Mouse (Mus musculus): ENCODE data around the gene Gmeb2.

Gmeb2 gene

DNA sequence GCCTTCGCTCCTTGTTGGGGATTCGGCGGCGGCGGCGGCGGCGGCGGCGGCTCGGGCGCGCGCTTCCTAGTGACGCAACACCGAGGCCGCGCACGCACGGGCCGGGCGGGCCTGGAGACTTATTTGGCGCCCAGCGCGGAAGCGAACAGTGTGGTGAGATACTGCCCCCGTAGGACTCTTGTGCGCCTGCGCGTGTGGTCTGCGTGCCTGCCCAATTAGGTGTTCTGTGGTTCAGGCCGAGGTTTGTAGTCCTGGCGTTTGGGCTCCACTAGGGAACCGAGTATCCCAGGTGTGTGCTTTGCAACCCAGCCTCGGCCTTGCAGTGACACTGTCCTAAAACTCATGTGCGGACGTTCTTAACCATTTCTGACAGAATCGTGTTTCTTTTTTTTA lies at the start of gene Gmeb2:
Gene Gmeb2 (minus strand): TSS at position 78 of the 393 bp plus-strand sequence.
- DNase-seq = peak; percentile 96

DNA sequence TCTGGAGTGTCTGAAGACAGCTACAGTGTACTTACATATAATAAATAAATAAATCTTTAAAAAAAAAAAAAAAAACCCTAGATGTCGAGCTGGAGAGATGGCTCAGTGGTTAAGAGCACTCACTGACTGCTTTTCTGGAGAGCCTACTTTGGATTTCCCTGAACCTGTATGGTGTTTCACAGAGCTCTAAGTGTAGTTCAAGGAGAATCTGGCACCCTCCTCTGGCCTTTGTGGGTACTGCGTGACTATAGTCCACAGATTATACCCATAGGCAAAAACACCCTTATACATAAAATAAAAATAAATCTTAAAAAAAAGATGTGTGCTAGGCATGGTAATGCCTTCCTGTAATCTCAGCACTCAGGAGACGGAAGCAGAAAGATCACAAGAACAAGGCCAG lies 46.2 kb upstream of the Gmeb2 start:
- peak; percentile 62 for DNase-seq

DNA sequence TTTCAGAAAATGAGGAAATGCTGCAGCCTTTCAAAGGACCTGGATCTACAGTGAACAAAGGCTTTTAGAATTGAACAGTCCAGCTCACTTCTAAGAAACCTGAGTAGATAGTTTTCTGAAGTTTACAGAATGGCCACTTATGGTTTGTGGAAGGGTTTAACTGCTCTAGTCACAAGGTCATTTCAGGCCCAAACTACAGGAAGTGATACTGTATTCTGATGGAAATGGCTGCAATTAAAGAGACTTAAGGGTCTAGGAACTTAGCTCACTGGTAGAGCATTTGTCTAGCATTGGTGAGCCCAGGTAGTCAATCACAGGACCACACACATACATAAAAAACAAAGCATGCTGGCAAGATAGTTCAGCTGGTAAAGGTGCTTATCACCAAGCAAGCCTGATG lies 44.7 kb upstream of the Gmeb2 start:
- no peak for DNase-seq

DNA sequence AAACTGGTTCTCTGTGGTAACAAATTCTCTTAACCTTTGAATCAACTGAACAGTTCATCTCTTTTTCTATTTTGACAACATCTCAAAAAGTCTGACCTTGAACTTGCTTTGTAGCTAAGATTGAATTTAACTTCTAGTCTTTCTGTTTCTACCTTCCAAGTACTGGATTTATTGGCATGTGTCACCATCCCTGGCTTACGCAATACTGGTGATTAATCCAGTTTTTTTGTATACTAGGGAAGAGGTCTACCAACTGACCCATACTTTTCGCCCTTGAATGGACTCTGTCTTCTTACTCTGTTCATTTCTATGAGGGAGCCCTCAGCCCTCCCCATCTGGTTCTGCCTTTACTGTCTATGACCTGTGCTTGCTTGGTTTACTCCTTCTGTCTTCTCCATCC lies 38.3 kb upstream of the Gmeb2 start:
- no peak for DNase-seq

DNA sequence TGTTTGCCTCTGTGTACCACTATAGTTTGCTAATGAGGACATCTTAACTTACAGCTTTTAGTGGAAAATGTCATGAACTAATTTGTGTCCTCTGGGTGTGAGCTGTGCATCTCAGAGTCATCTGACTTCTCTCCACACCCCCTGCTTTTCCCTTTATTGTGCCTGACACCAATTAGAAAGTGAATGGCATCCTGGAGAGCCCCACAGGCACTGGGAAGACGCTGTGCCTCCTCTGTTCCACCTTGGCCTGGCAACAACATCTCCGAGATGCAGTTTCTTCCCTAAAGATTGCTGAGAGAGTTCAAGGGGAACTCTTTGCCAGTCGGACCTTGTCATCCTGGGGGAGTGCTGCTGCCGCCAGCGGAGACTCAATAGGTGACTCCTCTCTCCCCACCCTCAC lies 34.3 kb upstream of the Gmeb2 start:
- no peak for DNase-seq

DNA sequence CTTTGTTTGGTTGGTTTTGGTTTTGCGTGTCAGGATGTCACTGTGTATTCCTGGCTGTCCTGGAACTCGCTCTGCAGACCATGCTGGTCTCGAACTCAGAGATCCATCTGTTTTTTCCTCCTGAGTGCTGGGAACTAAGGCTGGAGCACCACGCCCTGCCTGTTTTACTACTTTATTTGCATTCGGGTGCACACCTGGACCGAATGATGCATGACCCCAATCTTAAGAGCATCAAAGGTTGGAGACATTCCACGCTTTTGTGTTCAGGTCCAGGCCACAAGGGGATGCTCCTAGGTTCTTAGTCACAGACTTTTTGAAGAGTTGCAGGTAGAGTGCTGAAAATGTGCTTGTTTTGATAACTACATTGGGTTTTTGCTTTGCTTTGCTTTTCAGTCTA lies 32.3 kb upstream of the Gmeb2 start:
- no peak for DNase-seq

DNA sequence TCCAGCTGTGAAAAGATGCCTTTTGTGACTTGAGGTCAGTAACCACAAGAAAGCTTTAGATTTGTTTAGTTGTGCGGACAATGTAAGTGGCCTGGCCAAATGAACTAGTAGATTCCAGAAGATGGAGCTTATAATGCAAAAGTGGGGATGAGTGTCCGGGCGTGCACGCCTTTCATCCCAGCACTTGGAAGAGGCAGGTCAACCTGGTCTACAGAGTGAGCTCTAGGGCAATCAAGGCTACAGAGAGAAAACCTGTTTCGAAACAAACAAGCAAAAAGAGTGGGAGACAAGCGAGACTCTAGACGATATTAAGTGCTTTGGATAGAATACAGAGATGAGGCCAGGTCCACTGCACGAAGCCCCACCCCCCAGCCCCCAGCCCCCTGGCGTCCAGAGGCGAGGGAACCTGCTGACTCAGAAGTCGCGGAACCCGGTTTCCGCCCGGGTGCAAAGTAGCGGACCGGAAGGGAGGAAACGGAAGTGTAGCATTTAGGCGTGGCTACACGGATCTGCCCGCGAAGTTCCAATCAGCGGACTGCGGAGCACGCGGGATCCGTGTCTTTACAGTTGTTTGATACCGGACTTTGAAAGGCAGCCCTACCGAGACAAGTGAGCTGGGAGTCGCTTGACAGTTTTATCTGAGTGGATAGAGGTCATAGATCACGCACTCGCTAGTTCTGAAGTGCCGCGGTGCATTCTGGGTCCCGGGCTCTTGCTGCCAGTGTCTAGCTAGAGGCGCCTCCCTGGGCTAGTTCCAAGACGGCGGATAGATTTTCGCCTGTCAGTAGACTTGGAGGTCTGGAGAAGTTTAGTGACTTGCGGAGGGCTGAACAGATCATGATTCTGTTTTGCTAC lies 31.6 kb upstream of the Gmeb2 start, which contains the start of gene Rtel1:
Gene Rtel1 (plus strand): TSS at position 492 of the 855 bp plus-strand sequence.
- peak; percentile 87 for DNase-seq

DNA sequence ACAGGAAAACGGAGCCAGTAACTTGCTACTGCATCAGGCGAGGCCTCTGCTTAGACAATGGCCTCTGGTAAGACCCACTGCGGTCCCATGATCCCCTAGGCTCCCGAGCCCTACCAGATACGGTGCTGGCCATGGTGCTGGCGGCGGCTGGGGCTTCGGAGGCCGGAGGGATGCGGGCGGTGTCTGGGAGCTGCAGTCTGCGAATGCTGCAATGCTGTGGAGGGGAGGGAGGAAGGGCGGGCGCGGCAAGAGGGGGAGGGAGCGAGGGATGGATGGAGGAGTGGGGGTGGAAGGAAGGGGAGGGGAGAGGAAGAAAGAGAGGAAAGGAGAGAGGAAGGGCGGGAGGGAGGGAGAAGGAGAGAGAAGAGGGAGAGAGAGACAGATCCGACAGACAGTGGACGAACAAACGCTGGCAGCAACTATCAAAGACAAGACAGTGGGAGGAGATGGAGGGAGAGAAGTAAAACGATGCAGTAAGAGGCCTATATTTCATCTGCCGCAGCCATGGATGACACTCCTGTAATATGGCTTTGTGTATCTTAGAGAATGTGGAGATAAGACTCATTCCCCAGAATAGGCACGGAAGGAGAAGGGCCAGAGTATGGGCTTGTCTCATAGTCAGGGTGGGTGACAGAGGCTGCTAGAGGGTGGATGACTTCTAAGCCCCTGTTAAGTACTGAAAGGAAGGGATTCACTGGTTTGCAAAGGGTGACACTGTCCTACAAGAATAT lies 26.4 kb upstream of the Gmeb2 start, which contains the start of gene Stmn3:
Gene Stmn3 (minus strand): TSS at position 421 of the 731 bp plus-strand sequence.
- DNase-seq = peak; percentile 48

DNA sequence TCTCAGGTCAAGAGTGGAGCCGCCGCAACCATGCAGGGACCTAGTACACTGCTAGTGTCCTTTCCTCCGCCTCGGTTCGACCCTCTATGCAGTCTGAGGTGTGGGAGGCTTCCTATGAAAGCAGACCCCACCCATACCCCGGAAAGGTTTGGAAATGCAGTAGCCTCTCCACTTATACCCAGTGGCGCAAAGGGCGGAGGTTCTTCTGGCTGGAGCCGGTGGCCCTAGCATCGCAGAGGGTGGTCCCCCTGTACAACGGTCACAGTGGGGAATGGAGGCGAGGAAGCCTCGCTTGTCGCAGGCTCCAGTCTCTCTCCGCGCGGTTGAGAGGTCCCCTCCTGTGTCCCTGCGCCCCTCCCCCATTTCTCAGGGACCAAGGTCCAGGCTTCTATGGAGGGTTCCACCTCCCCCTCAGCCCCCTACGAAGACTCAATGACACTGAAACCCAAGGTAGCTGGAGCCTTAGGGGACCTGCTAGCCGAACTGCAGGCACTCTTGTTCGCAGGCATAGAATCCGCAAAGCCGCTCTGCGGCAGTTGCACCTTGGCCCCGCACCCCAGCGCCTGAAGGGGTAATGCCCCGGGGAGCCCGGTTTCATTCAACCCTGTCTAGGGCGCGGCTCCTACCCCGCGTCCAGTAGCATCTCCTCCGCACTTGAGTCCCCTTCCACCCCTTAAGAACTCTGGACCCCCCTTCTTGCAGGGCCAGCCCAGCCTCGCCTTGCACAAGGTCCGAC lies 25.7 kb upstream of the Gmeb2 start:
- no peak for DNase-seq

DNA sequence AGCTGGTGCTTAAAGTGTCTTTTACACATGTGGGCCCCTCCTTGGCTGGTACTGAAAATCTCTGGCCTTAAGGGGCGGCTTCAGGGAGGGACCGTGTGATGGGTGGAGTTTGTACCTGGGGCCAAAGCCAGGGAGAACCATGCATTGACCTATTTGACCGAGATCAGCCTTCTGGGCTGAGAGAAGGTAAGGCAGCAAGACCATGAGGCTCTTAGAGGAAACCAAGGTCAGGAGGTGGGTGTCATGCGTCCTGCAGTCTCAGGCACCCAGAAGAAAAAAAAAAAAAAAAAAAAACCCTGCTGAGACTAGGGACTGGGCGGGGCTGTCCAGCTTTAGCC lies 25.1 kb upstream of the Gmeb2 start:
- no peak for DNase-seq

DNA sequence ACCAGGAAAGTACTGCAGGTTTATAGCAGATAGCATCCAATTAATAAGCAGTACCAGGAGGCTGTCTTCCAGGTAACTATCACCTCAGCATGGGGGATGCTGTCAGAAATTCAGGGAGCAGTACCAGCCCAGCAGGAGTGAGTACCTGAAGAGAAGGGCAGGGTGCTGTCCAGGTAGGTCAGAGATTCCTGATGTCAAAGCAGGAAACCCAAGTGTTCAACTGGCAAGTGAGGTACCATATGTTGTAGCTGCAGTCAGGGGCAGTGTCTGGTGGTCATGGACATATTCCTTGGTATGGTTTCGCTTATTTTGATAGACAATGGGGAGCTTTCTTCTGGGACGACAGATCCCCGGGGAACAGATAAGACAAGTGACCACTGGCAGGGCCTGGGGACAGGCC lies 24.6 kb upstream of the Gmeb2 start:
- no peak for DNase-seq

DNA sequence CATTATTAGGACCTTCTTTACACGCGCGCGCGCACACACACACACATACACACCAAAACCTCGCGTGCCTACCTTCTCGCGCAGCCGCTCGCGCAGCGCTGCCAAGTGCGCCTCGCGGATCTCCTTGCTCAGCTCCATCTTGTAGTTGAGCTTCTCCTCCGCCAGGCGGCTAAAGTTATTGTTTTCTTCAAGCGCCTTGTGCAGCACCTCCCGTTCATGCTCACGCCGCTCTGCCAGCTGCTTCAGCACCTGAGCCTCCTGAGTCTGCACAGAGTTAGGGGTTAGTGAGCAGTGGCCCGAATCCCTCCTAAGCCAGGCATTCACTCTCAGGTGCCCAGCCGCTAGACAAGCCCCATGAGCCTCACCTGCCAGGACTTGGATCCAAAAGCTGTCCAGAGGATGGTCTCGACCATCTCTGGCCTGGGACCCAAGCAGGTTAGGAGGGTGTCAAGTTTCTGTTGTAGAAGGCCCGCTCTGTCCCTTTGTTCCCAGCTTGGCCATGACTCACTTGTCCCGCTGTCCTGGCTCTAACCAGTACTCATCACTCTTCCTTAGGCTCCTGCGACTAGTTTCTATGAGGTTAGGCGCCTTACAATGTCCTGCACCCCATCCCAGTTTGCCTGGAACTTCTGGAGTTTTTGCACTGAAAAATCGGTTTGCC lies 19.4 kb upstream of the Gmeb2 start:
- DNase-seq = peak; percentile 26

DNA sequence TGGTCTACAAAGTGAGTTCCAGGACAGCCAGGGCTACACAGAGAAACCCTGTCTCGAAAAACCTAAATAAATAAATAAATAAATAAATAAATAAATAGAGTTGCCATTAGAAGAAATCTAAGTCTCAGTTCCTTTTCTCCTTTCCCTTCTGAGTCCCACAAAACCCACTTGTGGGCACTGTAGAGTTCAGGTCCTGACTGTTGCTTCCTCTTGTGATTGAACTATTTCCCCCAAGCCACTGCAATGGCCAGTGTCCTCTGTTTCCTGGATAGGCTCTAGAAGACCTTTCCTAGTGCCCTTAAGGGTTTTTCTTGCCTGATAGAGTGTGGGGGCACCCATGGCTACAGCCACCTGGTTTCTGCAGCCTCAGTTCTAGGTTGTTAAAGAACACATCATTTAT lies 17.1 kb upstream of the Gmeb2 start:
- DNase-seq = no peak

DNA sequence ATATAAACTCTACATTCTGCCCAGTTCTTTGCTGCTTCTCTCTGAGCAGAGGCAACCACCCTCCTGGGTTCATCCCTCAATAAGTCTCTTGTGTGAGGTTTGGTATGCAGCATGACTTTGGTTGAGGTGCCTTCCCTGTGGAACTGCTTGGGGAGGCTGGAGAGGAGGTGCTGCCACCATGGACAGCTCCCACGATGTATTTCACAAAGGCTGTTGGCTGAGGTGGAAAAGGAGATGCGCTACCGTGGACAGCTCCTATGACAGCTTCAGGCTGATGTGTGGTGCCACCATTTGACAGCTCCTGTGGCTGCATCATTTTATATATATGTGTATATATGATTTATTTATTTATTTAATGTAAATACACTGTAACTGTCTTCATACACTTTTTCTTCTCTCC lies 14.2 kb upstream of the Gmeb2 start:
- DNase-seq = peak; percentile 58

DNA sequence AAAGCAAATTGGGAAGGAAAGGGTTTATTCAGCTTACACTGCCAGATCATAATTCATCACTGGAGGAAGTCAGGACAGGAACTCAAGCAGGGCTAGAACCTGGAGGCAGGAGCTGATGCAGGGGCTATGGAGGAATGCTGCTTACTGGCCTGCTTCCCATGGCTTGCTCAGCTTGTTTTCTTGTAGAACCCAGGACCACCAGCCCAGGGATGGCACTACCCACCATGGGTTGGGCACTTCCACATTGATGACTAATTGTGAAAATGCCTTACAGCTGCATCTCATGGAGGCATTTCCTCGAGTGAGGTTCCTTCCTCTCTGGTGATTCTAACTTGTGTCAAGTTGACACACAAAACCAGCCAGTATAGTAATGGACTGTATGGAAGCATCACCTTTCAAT lies 3.1 kb upstream of the Gmeb2 start:
- no peak for DNase-seq

DNA sequence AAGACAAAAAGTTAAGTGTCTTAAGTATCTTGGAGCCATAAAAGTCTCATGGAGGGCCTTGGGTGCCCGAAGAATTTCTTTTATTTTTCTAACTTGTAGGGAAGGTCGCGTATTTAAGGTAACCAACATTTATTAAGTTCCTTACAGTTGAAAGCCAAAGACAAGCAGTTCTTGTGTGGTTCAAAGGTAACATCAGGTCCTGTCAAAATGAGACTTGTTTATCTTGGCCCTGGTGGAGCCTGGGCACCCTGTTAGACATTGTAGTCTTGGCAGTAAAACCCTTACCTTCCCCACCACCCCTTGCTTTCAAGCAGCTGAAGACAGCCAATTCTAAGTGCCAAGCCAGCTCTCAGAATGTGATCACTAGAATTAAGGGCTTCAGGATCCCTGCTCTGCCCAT lies 856 bp upstream of the Gmeb2 start:
- DNase-seq = no peak

DNA sequence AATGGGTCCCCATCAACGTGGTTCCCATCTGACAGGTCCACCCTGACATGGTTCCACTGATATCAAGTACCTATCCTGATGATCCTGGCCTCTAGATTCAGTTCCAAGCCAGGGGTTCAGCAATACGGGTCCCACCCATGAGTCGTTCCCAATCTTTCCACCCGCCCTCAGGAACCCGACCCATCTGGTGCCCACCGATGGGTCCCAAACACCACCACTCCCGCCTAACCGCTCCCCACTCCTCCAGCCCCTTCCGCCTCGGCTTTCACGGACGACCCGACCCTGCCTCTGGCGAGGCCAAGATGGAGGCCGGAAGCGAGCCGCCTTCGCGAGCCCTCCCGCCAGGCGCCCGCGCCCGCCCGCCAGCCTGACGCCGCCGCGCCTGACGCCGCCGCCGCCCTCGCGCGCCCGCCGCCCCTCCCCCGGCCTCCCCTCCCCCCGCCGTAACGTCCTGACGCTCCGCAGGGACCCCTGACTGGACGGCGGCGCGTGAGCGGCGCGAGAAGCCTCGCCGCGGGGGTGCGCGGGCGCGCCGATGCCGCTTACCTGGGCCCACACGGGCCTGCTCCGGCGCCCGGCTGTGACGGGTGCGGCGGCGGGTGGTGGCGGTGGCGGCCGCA lies 387 bp downstream of the Gmeb2 start:
- peak; percentile 90 for DNase-seq

DNA sequence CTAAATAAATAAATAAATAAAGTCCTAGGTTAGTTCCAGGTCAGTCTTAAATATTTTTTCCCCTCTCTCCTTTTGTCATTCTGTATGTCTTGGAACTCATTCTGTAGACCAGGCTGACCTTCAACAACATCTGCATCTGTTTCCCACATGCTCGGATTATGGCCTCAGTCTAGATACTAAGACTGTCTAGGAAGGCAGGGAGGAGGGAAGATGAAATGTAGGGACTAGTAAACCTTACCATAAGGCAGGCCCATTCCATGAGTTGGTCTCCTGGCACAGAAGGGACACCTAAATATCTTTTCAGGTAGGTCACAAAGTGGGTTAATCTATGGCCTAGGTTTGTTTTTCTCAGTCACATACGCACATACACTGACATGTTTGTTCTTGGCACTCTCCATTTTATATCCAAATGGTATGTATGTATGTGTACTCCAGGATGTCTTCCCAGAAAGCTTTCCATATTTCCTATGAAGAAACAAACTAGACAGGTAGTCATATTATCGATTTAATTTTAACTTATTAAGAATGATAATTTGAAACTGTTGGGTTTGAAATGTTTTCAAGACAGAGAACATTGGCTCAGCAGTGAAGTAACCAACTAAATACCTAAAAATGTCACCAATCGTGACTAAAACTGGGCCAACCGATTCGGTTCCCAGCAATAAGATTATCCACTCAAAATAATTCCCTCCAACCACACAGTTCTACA lies 1.1 kb downstream of the Gmeb2 start:
- no peak for DNase-seq

DNA sequence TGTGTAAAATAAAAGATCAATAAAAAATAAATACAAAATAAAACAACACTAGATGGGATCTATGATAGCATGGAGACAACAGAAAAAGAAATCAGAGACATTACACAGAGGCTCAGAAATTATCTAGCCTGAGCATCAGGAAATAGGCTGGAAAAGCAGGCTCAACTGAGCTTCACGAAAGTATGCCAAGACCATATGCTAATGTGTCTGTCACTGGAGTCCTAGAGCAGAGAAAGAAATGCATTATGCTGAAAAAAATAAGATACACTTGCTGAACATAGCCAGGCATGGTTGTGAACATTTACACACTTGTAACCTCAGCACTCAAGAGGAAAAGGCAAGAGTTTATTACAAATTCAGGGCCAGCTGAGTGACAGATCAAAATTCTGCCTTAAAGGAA lies 7.9 kb downstream of the Gmeb2 start:
- DNase-seq = no peak

DNA sequence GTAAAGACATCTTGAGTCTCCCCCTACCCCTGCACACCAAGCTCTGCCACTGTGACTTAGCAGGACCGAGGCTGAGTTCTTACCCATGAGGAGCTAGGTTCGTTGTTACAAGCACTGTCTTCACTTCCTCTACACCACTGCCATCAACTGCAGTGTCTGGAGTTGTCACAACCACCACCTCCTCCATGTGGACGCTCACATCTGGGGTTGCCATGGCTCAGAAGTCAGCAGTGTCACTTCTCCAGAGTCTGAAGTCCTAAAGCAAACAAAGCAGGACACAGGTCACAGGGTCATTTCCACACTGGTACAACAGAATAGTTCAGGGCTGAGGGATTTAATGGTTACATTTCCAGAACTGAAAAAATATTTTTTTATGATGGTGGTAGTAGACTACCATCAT lies 10.0 kb downstream of the Gmeb2 start:
- DNase-seq = no peak

DNA sequence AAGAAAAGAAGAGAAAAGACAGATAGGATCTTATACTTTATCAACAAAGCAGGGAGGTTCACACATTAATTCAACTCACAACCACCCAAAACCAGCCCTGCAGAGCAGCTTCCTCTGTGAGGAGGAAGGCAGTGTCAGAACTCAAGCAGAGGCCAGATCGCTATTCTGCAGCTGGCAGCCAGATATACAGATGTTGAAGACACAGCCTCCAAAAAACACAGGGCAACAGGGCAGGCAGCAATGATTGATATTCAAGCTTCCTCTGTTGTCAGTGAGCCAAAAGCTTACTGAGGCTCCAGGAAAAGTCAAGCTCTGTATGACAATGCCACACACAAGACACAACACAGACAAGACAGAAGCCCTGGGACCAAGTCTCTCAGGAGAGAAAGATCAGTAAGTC lies 11.1 kb downstream of the Gmeb2 start:
- no peak for DNase-seq

DNA sequence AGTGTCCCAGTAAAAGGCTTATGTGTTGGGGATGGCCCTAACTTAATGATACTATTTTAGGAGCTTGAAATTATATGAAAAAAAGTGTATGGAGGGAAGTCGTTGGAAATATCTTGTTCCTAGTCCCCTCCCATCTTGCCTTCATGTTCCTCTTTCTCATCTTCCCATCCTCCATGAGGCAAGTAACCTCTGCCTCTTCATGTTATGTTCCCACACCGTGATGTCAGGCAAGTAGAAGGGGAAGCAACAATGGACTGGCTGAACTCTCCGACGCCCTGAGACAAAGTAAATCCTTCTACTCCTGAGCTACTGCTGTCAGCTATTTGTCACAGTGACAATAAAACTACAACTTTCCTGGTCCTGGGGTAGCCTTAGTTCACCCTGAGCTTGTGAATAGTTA lies 13.2 kb downstream of the Gmeb2 start:
- no peak for DNase-seq

All from liver (tissue).